Mouse (Mus musculus): ENCODE results near the gene Abat. TPM values are rescaled to one million over a fixed set of nuclear protein-coding genes. Genes with fewer than 3 reads are reported as not detected.
A peak's percentile ranks its signal among the peaks of the same experiment; 100 is the strongest.
"Not testable (repeated sequence)": the region's sequence is repeated elsewhere in the genome, so short reads cannot be mapped to it uniquely, and the experiment has no call there.

Gene Abat
- polyA plus RNA-seq, 1 experiment from 2014 or later, result 112 TPM

DNA sequence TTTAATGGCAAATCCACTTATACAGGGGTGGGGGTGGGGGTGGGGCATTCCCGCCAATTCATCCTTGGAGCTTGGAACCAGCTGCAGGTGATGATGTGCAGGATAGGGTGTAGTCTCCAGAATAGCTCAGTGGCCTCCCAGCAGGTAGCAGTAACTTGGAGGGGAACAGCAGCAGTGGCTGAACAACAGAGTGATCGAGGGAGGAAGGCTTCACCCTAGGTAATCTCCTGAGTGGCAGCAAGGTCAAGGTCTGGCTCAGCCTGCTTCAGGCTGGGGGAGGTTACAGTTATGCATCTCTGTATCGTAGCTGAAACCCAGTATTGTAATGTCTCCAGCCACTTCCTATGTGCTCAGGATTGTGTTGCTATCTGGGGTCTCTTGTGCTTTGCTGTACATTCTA, 49.6 kb downstream of the Abat start:
- H3K4me1 ChIP-seq, result peaks cover 26% of the 10 kb centered on the region
- WGBS, result 73% methylated on average over 3 of the region's 3 CpGs
- not testable (repeated sequence) for ATAC-seq (ENCODE audit: low FRiP score, low read depth)

GRCm38 (mm10) chr16:8564836-8565235, 51.6 kb downstream of the Abat start:
- H3K36me3 ChIP-seq, result no peaks in the 10 kb centered on the region; the same call in 1 of the 2 replicates
- WGBS, result 90% methylated on average over 2 of the region's 2 CpGs
- ATAC-seq (ENCODE audit: low FRiP score, low read depth), result no peak
- H3K9ac ChIP-seq, result no peak overlapping the region
- no peaks in the 10 kb centered on the region for H3K27me3 ChIP-seq (replicated peaks)
- H3K9me3 ChIP-seq, result peaks cover 4% of the 10 kb centered on the region; the same call in 1 of the 2 replicates
- no peak overlapping the region for H3K27ac ChIP-seq
- H3K4me1 ChIP-seq, result peaks cover 30% of the 10 kb centered on the region
- no peak overlapping the region for H3K4me3 ChIP-seq
- H3K4me2 ChIP-seq (replicated peaks), result no peak overlapping the region

More for the DNA sequence above, 49.6 kb downstream of the Abat start:
- not testable (repeated sequence) for H3K27me3 ChIP-seq (replicated peaks); H3K9ac ChIP-seq; H3K4me3 ChIP-seq; H3K4me2 ChIP-seq (replicated peaks); H3K27ac ChIP-seq; H3K36me3 ChIP-seq
- peaks cover 11% of the 10 kb centered on the region for H3K9me3 ChIP-seq

- Histone ChIP-seq H3K4me3 (no peak overlapping the region), H3K4me2 (replicated peaks) (no peak overlapping the region), H3K9ac (no peak overlapping the region), H3K36me3 (no peaks in the 10 kb centered on the region), H3K27me3 (replicated peaks) (no peaks in the 10 kb centered on the region), H3K27ac (peak overlapping the region; percentile 57; the same call in 1 of the 2 replicates), H3K4me1 (peaks cover 35% of the 10 kb centered on the region), H3K9me3 (no peaks in the 10 kb centered on the region)
- WGBS, result 83% methylated on average over 2 of the region's 2 CpGs
- ATAC-seq (ENCODE audit: low FRiP score, low read depth), result 0 out of 2 replicates have a peak, but pooled peaks have one; percentile 11
Measured at GRCm38 (mm10) chr16:8565539-8565938, 52.3 kb downstream of the Abat start.

GRCm38 (mm10) chr16:8566115-8566711, 53.0 kb downstream of the Abat start:
- peaks cover 35% of the 10 kb centered on the region for H3K4me1 ChIP-seq
- H3K9ac ChIP-seq, result no peak overlapping the region
- ATAC-seq (ENCODE audit: low FRiP score, low read depth), result peak; percentile 88
- peak overlapping the region; percentile 57; the same call in 1 of the 2 replicates for H3K27ac ChIP-seq
- H3K9me3 ChIP-seq, result no peaks in the 10 kb centered on the region
- 4% methylated on average over 3 of the region's 3 CpGs for WGBS
- no peak overlapping the region for H3K4me2 ChIP-seq (replicated peaks)
- no peak overlapping the region for H3K4me3 ChIP-seq
- no peaks in the 10 kb centered on the region for H3K36me3 ChIP-seq
- no peaks in the 10 kb centered on the region for H3K27me3 ChIP-seq (replicated peaks)

DNA sequence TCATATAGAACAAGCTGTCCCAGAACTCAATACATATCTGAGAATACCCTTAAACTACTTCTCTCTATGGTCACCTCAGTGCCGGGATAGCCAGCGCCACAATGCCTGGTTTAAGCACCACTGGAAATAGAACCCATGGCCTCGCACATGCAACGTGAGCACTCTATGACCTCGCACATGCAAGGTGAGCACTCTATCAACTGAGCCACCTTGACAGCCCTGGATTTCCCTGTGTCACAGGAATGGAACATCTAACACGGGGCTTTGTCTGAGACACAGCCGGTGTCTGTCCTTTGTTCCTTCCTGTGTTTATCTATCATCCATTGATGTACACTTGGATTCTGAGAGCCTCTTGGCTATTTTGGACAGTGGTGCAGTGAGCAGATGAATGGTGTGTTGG, 55.7 kb downstream of the Abat start:
- WGBS, result 85% methylated on average over 7 of the region's 7 CpGs

GRCm38 (mm10) chr16:8570336-8570735, 57.1 kb downstream of the Abat start:
- H3K4me2 ChIP-seq (replicated peaks), result no peak overlapping the region
- H3K4me3 ChIP-seq, result no peak overlapping the region
- no peaks in the 10 kb centered on the region for H3K27me3 ChIP-seq (replicated peaks)
- peaks cover 37% of the 10 kb centered on the region for H3K4me1 ChIP-seq
- WGBS, result 78% methylated on average over 12 of the region's 12 CpGs
- no peaks in the 10 kb centered on the region for H3K9me3 ChIP-seq
- ATAC-seq (ENCODE audit: low FRiP score, low read depth), result no peak
- no peak overlapping the region for H3K27ac ChIP-seq
- H3K9ac ChIP-seq, result no peak overlapping the region
- H3K36me3 ChIP-seq, result peaks cover 27% of the 10 kb centered on the region

More for the DNA sequence above, 55.7 kb downstream of the Abat start:
- no peak overlapping the region for H3K4me2 ChIP-seq (replicated peaks)
- no peak overlapping the region for H3K27ac ChIP-seq
- no peak overlapping the region for H3K9ac ChIP-seq
- no peaks in the 10 kb centered on the region for H3K27me3 ChIP-seq (replicated peaks)
- no peaks in the 10 kb centered on the region for H3K9me3 ChIP-seq
- H3K4me3 ChIP-seq, result no peak overlapping the region
- peaks cover 40% of the 10 kb centered on the region for H3K4me1 ChIP-seq
- no peak for ATAC-seq (ENCODE audit: low FRiP score, low read depth)
- H3K36me3 ChIP-seq, result peaks cover 13% of the 10 kb centered on the region

DNA sequence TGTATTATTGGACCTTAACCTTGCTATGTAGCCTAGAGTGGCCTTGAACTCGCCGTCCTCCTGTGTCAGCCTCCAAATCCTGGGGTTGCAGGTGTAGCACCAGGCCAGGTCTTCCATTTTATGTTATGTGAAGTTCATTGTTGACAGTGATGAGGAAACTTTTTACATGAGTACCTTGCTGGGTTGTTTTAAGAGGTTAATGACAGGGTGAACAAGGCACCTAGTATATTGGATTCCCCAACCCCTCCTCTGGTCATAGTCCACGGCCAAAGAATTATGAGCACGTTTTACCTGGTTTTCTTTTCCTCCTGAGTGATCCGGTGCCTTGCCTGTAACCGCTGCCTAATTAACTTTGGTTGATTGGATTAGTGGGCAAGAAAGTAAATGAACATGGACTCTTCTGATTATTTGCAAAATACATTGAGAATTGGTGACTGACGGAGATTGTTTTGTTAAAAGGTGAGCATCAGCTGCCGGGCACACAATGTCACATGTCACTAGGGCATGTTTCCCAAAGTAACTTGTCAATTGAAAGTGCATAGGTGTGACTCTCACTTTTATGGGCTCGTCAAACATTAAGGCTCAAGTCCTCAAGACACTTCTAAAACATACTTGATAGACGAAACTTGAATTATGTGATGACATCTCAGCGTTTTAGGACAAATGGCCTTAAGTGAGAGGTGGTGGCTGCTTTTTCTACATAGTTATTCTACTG, 57.8 kb downstream of the Abat start:
- peaks cover 30% of the 10 kb centered on the region for H3K4me1 ChIP-seq
- H3K27ac ChIP-seq, result no peak overlapping the region
- H3K27me3 ChIP-seq (replicated peaks), result no peaks in the 10 kb centered on the region
- ATAC-seq (ENCODE audit: low FRiP score, low read depth), result no peak
- 87% methylated on average over 11 of the region's 11 CpGs for WGBS
- H3K9ac ChIP-seq, result no peak overlapping the region
- no peak overlapping the region for H3K4me3 ChIP-seq
- no peak overlapping the region for H3K4me2 ChIP-seq (replicated peaks)
- no peaks in the 10 kb centered on the region for H3K9me3 ChIP-seq
- peaks cover 27% of the 10 kb centered on the region for H3K36me3 ChIP-seq

DNA sequence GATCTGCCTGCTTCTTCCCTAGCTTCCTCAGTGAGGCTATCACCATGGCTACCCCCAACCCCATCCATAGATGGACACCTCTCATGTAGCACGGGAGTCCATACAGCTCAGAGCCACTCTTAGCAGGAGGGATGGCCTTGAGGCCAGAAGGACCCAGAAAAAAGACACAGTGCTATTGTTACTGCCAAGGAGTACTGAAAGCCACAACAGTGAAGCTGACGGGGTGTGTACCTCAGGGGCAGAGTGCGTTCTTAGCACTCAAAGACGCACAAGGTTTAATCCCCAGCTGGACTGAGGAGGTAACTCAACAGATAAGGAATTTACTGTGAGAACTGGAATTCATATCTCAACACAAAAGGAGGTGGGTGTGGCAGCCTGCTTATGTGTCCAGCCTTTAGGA, 59.8 kb downstream of the Abat start:
- H3K27me3 ChIP-seq (replicated peaks), result no peaks in the 10 kb centered on the region
- no peak overlapping the region for H3K4me3 ChIP-seq
- no peak overlapping the region for H3K27ac ChIP-seq
- H3K9me3 ChIP-seq, result no peaks in the 10 kb centered on the region
- H3K9ac ChIP-seq, result no peak overlapping the region
- ATAC-seq (ENCODE audit: low FRiP score, low read depth), result no peak
- no peak overlapping the region for H3K4me2 ChIP-seq (replicated peaks)
- peaks cover 13% of the 10 kb centered on the region for H3K4me1 ChIP-seq
- H3K36me3 ChIP-seq, result peaks cover 36% of the 10 kb centered on the region
- 80% methylated on average over 4 of the region's 4 CpGs for WGBS

GRCm38 (mm10) chr16:8573751-8574150, 60.5 kb downstream of the Abat start:
- Histone ChIP-seq H3K9ac (no peak overlapping the region), H3K36me3 (peaks cover 41% of the 10 kb centered on the region), H3K9me3 (no peaks in the 10 kb centered on the region), H3K4me2 (replicated peaks) (no peak overlapping the region), H3K27ac (no peak overlapping the region), H3K27me3 (replicated peaks) (no peaks in the 10 kb centered on the region), H3K4me1 (0 out of 2 replicates have a peak, but pooled peaks cover 10% of the 10 kb centered on the region), H3K4me3 (no peak overlapping the region)
- 22% methylated on average over 3 of the region's 3 CpGs for WGBS
- peak; percentile 67 for ATAC-seq (ENCODE audit: low FRiP score, low read depth)

- Histone ChIP-seq H3K9me3 (no peaks in the 10 kb centered on the region), H3K4me1 (0 out of 2 replicates have a peak, but pooled peaks cover 10% of the 10 kb centered on the region), H3K9ac (no peak overlapping the region), H3K4me3 (no peak overlapping the region), H3K4me2 (replicated peaks) (no peak overlapping the region), H3K27me3 (replicated peaks) (no peaks in the 10 kb centered on the region), H3K36me3 (peaks cover 41% of the 10 kb centered on the region), H3K27ac (no peak overlapping the region)
- no peak for ATAC-seq (ENCODE audit: low FRiP score, low read depth)
- WGBS, result 97% methylated on average over 11 of the region's 11 CpGs
Measured at GRCm38 (mm10) chr16:8574316-8574715, 61.1 kb downstream of the Abat start.

DNA sequence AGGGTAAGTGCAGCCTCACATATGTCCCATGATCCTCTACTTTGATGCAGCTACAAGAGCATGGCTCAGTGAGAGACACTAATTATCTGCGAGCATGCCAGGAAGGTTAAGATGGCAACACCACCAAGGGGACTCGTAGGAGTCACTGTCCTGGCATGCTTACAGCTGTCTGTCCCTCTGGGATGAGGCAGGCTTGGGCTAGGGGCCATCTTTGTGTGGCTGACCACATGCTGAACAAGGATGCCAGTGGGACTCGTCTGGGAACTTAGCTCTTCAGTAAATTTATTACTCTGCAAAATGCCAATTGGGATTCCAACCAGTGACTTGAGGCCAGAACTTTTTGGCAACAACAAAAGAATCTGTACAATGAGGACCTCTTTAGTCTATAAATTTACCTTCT, 62.9 kb downstream of the Abat start:
- H3K36me3 ChIP-seq, result peaks cover 41% of the 10 kb centered on the region
- H3K27ac ChIP-seq, result no peak overlapping the region
- WGBS, result 68% methylated on average over 3 of the region's 3 CpGs
- no peak overlapping the region for H3K4me2 ChIP-seq (replicated peaks)
- H3K9ac ChIP-seq, result no peak overlapping the region
- no peaks in the 10 kb centered on the region for H3K27me3 ChIP-seq (replicated peaks)
- H3K4me1 ChIP-seq, result 0 out of 2 replicates have a peak, but pooled peaks cover 5% of the 10 kb centered on the region
- H3K4me3 ChIP-seq, result no peak overlapping the region
- no peaks in the 10 kb centered on the region for H3K9me3 ChIP-seq
- no peak for ATAC-seq (ENCODE audit: low FRiP score, low read depth)

GRCm38 (mm10) chr16:8576901-8577300, 63.7 kb downstream of the Abat start:
- 0 out of 2 replicates have a peak, but pooled peaks cover 5% of the 10 kb centered on the region for H3K4me1 ChIP-seq
- no peaks in the 10 kb centered on the region for H3K9me3 ChIP-seq
- no peak overlapping the region for H3K4me2 ChIP-seq (replicated peaks)
- no peak overlapping the region for H3K4me3 ChIP-seq
- no peak overlapping the region for H3K27ac ChIP-seq
- H3K27me3 ChIP-seq (replicated peaks), result no peaks in the 10 kb centered on the region
- peaks cover 41% of the 10 kb centered on the region for H3K36me3 ChIP-seq
- no peak overlapping the region for H3K9ac ChIP-seq
- WGBS, result 80% methylated on average over 3 of the region's 3 CpGs
- ATAC-seq (ENCODE audit: low FRiP score, low read depth), result no peak

Measured in neural tube, embryonic 12.5 days (tissue).